Mouse (Mus musculus): ENCODE results near the gene Vps29. TPM values are rescaled to one million over a fixed set of nuclear protein-coding genes. Genes with fewer than 3 reads are reported as not detected.

The Vps29 gene
- total and polyA plus RNA-seq, 3 experiments: 39.2 to 91.4 (median 85.4) TPM

DNA sequence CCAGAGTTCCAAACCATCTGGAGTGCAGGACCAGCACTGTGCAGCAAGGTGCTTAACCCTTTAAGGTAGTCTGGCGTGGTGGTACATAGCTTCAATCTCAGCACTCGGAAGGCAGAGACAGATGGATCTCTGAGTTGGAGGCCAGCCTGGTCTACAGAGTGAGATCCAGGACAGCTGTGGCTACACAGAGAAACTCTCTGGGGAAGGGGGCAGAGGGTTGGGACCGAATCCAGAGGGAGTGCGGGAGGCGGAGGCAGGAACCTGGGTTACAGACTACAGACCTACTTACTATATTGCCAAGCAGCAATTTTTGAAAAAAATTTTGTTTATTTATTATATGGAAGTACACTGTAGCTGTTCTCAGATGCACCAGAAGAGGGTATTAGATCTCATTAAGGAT, 60.2 kb downstream of the Vps29 start:
- H3K27me3 ChIP-seq (ENCODE audit: control insufficient read depth, insufficient read depth, low read length): no peaks in the 10 kb centered on the region
- no peak overlapping the region for H3K9ac ChIP-seq (ENCODE audit: low read depth, low read length)
- TF ChIP-seq CTCF (IDR thresholded peaks at IDR 0.05) (no peak), EP300 (IDR thresholded peaks at IDR 0.05; ENCODE audit: insufficient read depth, low read depth, low read length) (no peak), POLR2A (IDR thresholded peaks at IDR 0.05; ENCODE audit: insufficient read depth, low read depth, low read length) (no peak)

More for the DNA sequence above, 60.2 kb downstream of the Vps29 start:
- intact Hi-C loops (cut with DNase I): no loop called here
- peak in 1 of 2 experiments; percentile 24 for DNase-seq
- Histone ChIP-seq H3K4me1 (ENCODE audit: control insufficient read depth, insufficient read depth, low read length) (no peaks in the 10 kb centered on the region), H3K79me2 (replicated peaks; ENCODE audit: control insufficient read depth, insufficient read depth, low read length) (no peaks in the 10 kb centered on the region), H3K27ac (no peak overlapping the region), H3K36me3 (ENCODE audit: control insufficient read depth, insufficient read depth, low read length) (no peaks in the 10 kb centered on the region), H3K4me3 (no peak overlapping the region)
- WGBS: 84% methylated on average over 5 of the region's 5 CpGs

Other genes with a start within 250 kb of the Vps29 start
- gene Ccdc63, start 213.5 kb upstream of the Vps29 start, total RNA-seq (2021): under 1 TPM in 1 of 2 experiments, not detected in 1; 0.16 TPM
- gene Ccdc63, start 213.5 kb upstream of the Vps29 start, polyA plus RNA-seq (2012; rRNA removed): 0.08 and 0.12 TPM in 2 replicates
- 100 to 1,000 TPM; 101 to 127 TPM for gene Ppp1cc, start 196.1 kb upstream of the Vps29 start, total RNA-seq (2021)
- 59.7 and 87.8 TPM in 2 replicates for gene Ppp1cc, start 196.1 kb upstream of the Vps29 start, polyA plus RNA-seq (2012; rRNA removed)
- gene Hvcn1, start 147.6 kb upstream of the Vps29 start, total RNA-seq (2021): 1 to 10 TPM in 1 of 2 experiments, under 1 TPM in 1; 0.81 to 1.5 TPM
- 2.4 and 2.9 TPM in 2 replicates for gene Hvcn1, start 147.6 kb upstream of the Vps29 start, polyA plus RNA-seq (2012; rRNA removed)
- gene Tctn1, start 89.9 kb upstream of the Vps29 start, total RNA-seq (2021): 1 to 10 TPM; 3.2 to 3.9 TPM
- 9.4 and 9.8 TPM in 2 replicates for gene Tctn1, start 89.9 kb upstream of the Vps29 start, polyA plus RNA-seq (2012; rRNA removed)
- 100 to 1,000 TPM; 108 to 133 TPM for gene Pptc7, start 70.0 kb upstream of the Vps29 start, total RNA-seq (2021)
- 77.5 and 122 TPM in 2 replicates for gene Pptc7, start 70.0 kb upstream of the Vps29 start, polyA plus RNA-seq (2012; rRNA removed)
- gene Rad9b, start 136 bp upstream of the Vps29 start, total RNA-seq (2021): under 1 TPM; 0.50 to 0.97 TPM
- 2.5 and 3.0 TPM in 2 replicates for gene Rad9b, start 136 bp upstream of the Vps29 start, polyA plus RNA-seq (2012; rRNA removed)
- 10 to 100 TPM; 23.5 to 28.0 TPM for gene Gpn3, start 17.5 kb downstream of the Vps29 start, total RNA-seq (2021)
- gene Gpn3, start 17.5 kb downstream of the Vps29 start, polyA plus RNA-seq (2012; rRNA removed): 19.2 and 19.8 TPM in 2 replicates
- gene Fam216a, start 18.0 kb downstream of the Vps29 start, total RNA-seq (2021): 10 to 100 TPM; 11.1 to 12.3 TPM
- gene Fam216a, start 18.0 kb downstream of the Vps29 start, polyA plus RNA-seq (2012; rRNA removed): 10.7 and 15.3 TPM in 2 replicates
- 10 to 100 TPM; 91.5 to 98.7 TPM for gene Arpc3, start 37.5 kb downstream of the Vps29 start, total RNA-seq (2021)
- gene Arpc3, start 37.5 kb downstream of the Vps29 start, polyA plus RNA-seq (2012; rRNA removed): 89.6 and 97.1 TPM in 2 replicates
- 10 to 100 TPM; 25.9 to 27.1 TPM for gene Anapc7, start 67.3 kb downstream of the Vps29 start, total RNA-seq (2021)
- 23.2 and 25.4 TPM in 2 replicates for gene Anapc7, start 67.3 kb downstream of the Vps29 start, polyA plus RNA-seq (2012; rRNA removed)
- over 10,000 TPM; 11,796 to 13,259 TPM for gene Atp2a2, start 147.9 kb downstream of the Vps29 start, total RNA-seq (2021)
- 3,546 and 6,285 TPM in 2 replicates for gene Atp2a2, start 147.9 kb downstream of the Vps29 start, polyA plus RNA-seq (2012; rRNA removed)

Measured in heart, adult 2 months (tissue).